Mouse (Mus musculus) thymus, adult 2 months (tissue): Measurements from ENCODE around the gene Mlana.

ENCODE experiments used
- CTCF ChIP-seq: fragments of 200-500 bp; IDR thresholded peaks from 2 replicates; pipeline ENCODE4 v1.5.1; 2012; ENCODE audit warnings: mild to moderate bottlenecking, control low read depth, low read length, moderate library complexity, borderline replicate concordance; ENCODE audit not compliant: control insufficient read depth, poor library complexity, insufficient read depth; ENCODE audit errors: extremely low read depth
- POLR2A ChIP-seq: fragments of 200-500 bp; IDR thresholded peaks from 2 replicates; pipeline ENCODE4 v1.6.1; 2012; ENCODE audit warnings: mild to moderate bottlenecking, low read length, control low read depth, moderate library complexity; ENCODE audit not compliant: control insufficient read depth, poor library complexity, insufficient read depth; ENCODE audit errors: extremely low read depth

DNA sequence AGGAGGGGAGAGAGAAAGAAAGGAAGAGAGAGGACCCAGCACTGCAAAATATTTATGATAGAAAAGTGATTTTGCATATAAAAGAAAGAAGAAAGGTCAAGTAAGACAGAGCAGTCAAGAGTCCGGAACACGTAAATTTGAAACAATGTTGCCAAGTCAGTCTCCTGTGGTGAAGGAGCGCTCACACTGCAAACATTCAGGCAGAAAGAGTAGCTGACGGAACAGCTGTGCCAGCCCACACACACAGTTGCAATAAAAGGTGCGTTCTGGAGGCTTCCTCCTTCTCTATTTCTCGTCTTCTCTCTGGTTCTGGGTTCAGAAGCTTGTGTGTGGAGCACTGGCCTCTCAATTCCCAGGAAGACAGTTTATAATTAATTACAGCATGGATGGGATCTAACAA lies 42.5 kb upstream of the Mlana start:
- TF ChIP-seq POLR2A: no peak
- no peak for TF ChIP-seq CTCF
